Mouse (Mus musculus) liver, adult (tissue): ENCODE results near the gene Syncrip.
A peak's percentile ranks its signal among the peaks of the same experiment; 100 is the strongest.

Experiments
- GATA4 ChIP-seq: IDR thresholded peaks from 2 replicates; pipeline ENCODE4 v1.6.1; 2014; ENCODE audit warnings: mild to moderate bottlenecking, low read length; ENCODE audit not compliant: insufficient replicate concordance

Gene Syncrip

GRCm38 (mm10) chr9:88515546-88515945 lies 33.2 kb upstream of the Syncrip start:
- TF ChIP-seq GATA4 = no peak

- no peak for TF ChIP-seq GATA4
Measured at GRCm38 (mm10) chr9:88501846-88502245, 19.5 kb upstream of the Syncrip start.

GRCm38 (mm10) chr9:88500112-88500511 lies 17.7 kb upstream of the Syncrip start:
- no peak for TF ChIP-seq GATA4

GRCm38 (mm10) chr9:88492522-88492921 lies 10.1 kb upstream of the Syncrip start:
- no peak for TF ChIP-seq GATA4

- no peak for TF ChIP-seq GATA4
Measured at GRCm38 (mm10) chr9:88484531-88484930, 2.2 kb upstream of the Syncrip start.

GRCm38 (mm10) chr9:88482829-88483396 lies 539 bp upstream of the Syncrip start:
- no peak for TF ChIP-seq GATA4

GRCm38 (mm10) chr9:88481791-88482160 lies 598 bp downstream of the Syncrip start:
- no peak for TF ChIP-seq GATA4

GRCm38 (mm10) chr9:88481061-88481790 lies 1.1 kb downstream of the Syncrip start:
- TF ChIP-seq GATA4 = no peak

GRCm38 (mm10) chr9:88480120-88480519 lies 2.3 kb downstream of the Syncrip start:
- no peak for TF ChIP-seq GATA4

- TF ChIP-seq GATA4 = no peak
Measured at GRCm38 (mm10) chr9:88476138-88476537, 6.2 kb downstream of the Syncrip start.

GRCm38 (mm10) chr9:88439991-88440390 lies 42.4 kb downstream of the Syncrip start:
- no peak for TF ChIP-seq GATA4

- no peak for TF ChIP-seq GATA4
Measured at GRCm38 (mm10) chr9:88439238-88439600, 43.2 kb downstream of the Syncrip start.

GRCm38 (mm10) chr9:88438555-88439237 lies 43.7 kb downstream of the Syncrip start, which contains the start of gene Snx14:
TSS of gene Snx14 (minus strand) at chr9:88438958.
- peak; percentile 49; the same call in 1 of the 2 replicates for TF ChIP-seq GATA4

- TF ChIP-seq GATA4 = no peak
Measured at GRCm38 (mm10) chr9:88438237-88438554, 44.2 kb downstream of the Syncrip start.

GRCm38 (mm10) chr9:88437342-88438236 lies 44.8 kb downstream of the Syncrip start:
- no peak for TF ChIP-seq GATA4
